Mouse (Mus musculus) heart, postnatal 10 days (tissue): ENCODE data around the gene Rps26. TPM values are rescaled to one million over a fixed set of nuclear protein-coding genes. Genes with fewer than 3 reads are reported as not detected.
"Not testable (repeated sequence)": the region's sequence is repeated elsewhere in the genome, so short reads cannot be mapped to it uniquely, and the experiment has no call there.

Experiments used
- DNase-seq, 2 experiments: peaks; one replicate each; pipeline ENCODE4 v3.0.0; 2021
- intact Hi-C: fragments of 180-260 bp; cut with DNase I; formaldehyde crosslinking; loops from one replicate; pipeline ENCODE4 v1.15.1; 2025
- total RNA-seq, 2 experiments: library from RNA; stranded (reverse); gene quantifications; 2 replicates each; pipeline ENCODE4 v1.2.3; 2021

The Rps26 gene
- total RNA-seq, 2 experiments from 2014 or later: 395 TPM

GRCm38 (mm10) chr10:128642749-128643148, 16.2 kb upstream of the Rps26 start:
- intact Hi-C loops: no loop called here
- DNase-seq: no peak

DNA sequence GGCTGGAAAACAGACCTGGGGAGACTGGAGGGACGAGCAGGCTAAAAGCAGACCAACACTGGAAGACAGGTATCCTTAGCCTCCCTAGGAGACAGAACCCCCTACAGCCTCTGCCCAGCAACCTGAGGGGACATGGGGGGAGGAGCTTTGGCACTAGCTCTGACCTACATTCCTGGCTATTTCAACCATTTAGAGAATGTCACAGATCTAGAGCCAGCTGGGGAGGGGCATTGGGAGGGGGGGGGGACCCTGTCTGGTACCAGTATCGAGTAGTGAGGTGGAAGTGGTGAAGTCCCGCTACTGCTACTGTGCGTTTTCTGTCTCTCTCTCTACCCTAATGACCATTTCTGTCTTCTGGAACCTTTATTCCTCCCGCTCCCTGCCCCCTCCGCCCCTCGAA, 15.3 kb upstream of the Rps26 start:
- intact Hi-C loops: no loop called here
- peak in 1 of 2 experiments; percentile 18 for DNase-seq

- DNase-seq: no peak
- intact Hi-C loops: no loop called here
Measured at GRCm38 (mm10) chr10:128640891-128641290, 14.3 kb upstream of the Rps26 start.

- DNase-seq: no peak
- intact Hi-C loops: no loop called here
Measured at GRCm38 (mm10) chr10:128639999-128640398, 13.5 kb upstream of the Rps26 start.

- intact Hi-C loops: no loop called here
- no peak for DNase-seq
Measured at GRCm38 (mm10) chr10:128637011-128637410, 10.5 kb upstream of the Rps26 start.

- intact Hi-C loops: no loop called here
- DNase-seq: no peak
Measured at GRCm38 (mm10) chr10:128636561-128636960, 10.0 kb upstream of the Rps26 start.

DNA sequence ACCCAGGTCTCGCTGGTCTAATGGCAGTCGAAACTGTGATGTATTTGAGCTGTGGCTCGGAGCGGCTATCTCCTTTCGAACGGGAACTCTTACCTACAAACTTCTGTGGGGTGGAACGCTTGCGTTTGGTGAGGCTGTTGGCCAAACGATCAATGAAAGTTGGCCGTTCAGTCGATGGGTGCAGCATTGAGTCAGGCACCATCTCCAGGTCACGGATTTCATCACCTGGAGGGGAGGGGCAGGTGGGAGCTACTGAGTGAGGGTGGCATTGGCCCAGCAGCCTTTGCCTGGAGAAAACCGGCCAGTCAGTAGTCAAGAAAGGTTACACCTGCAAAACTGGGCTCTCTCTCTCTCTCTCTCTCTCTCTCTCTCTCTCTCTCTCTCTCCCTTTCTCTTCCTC, 9.2 kb upstream of the Rps26 start:
- DNase-seq: no peak
- intact Hi-C loops: no loop called here

DNA sequence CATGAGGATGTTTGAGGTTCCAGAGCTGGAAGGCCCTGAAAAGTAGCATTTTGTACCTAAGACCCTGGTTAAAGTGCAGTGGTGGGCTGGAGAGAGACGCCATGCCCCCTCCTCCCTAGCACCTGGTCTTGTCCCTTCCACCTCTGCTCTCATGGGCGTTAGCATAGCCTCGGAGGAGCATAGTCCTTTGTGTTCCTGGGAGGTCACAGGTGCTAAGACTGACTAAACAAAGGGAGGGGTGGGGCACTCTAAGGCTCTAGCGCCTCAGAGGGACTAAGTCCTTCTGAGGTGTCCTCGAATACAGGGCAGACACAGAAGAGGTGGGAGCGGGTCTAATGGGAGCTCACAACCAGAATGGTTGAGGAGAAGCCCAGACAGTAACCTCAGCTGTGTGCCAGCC, 5.0 kb upstream of the Rps26 start:
- no peak for DNase-seq
- intact Hi-C loops: no loop called here

DNA sequence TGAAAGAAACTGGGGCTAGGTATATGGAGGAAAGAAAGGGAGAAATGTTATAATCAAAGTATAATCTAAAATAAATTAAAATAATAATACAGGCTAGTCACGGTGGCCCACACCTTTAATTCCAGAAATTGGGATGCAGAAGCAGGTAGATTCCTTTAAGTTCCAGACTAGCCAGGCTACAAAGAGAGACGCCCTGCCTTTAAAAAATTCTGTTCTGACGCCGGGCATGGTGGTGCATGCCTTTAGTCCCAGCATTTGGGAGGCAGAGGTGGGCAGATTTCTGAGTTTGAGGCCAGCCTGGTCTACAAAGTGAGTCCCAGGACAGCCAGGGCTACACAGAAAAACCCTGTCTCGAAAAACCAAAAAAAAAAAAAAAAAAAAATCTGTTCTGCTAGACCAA, 3.8 kb upstream of the Rps26 start:
- intact Hi-C loops, DNase-seq: not testable (repeated sequence)

GRCm38 (mm10) chr10:128629746-128630145, 3.2 kb upstream of the Rps26 start:
- DNase-seq: no peak
- intact Hi-C loops: loop anchor here (5.0 kb wide), 1 partner anchor 62 kb away; the partner anchor contains the start of gene Pa2g4

DNA sequence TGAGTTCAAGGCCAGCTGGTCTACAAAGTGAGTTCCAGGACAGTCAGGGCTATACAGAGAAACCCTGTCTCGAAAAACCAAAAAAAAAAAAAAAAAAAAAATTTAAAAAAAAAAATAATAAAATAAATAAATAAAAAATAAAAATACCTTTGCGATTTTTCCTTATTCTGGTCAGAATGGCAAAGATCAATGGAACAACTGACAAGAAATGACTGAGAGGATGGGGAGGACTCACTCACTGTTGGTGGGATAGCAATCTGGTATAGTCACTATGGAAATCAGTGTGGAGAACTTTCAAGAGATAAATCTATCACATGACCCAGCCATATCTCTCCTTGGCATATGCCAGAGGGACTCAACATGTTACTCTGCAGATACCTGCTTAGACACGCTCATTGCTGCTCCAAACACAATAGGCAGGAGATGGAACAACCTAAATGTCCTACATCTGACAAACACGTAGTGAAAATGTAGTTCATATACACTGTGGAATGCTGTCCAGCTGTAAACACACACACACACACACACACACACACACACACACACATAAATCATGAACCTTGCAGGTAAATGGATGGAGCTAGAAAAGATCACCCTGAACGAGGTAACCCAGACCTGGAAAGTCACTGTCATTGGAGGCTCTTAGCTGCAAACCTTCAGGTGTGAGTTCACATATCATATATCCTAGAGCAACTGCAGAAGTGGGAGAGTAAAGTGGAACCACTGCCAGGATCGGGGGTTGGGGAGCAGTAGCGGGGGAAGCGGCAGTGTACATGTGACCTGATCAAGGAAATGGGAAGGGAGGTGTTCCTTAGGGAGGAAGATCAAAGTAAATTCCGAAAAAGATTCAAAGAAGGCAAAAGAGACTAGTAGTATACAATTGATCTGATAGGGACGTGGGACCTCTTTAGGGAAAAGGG, 1.1 kb upstream of the Rps26 start:
- intact Hi-C loops: loop anchor here (2.0 to 5.0 kb wide), 2 partner anchors 47 to 60 kb away; partner anchors contain the start of genes Pa2g4 and Suox
- DNase-seq: no peak

DNA sequence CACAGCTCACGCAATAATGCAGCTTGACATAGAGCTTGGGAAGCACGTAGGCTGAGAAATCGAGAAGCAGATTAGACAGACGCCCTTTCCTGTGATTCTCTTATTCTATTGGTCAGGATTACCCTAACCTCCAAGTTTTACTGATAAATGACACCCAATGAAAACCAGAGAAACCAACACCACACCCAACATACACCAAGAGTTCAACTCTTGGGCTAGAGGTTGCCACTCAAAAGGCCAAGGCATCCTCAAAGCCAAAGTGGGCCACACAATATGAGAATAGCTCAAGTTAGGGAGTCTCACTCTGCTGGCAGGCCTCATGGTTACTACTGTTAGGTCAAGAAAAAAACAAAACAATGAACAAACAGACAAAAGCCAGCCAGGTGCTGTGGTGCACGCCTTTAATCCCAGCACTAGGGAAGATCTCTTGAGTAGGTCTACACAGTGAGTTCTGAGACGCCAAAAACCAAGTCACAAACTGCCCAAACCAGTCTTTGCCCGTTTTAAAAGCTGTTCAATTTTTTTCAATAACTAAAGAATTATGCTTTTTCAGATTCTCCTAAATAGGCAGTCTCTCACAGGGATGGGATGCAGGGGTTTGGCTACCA, 1.2 kb downstream of the Rps26 start:
- intact Hi-C loops: loop anchor here (5.0 kb wide), 1 partner anchor 58 kb away; the partner anchor contains the start of gene Pa2g4
- DNase-seq: no peak

DNA sequence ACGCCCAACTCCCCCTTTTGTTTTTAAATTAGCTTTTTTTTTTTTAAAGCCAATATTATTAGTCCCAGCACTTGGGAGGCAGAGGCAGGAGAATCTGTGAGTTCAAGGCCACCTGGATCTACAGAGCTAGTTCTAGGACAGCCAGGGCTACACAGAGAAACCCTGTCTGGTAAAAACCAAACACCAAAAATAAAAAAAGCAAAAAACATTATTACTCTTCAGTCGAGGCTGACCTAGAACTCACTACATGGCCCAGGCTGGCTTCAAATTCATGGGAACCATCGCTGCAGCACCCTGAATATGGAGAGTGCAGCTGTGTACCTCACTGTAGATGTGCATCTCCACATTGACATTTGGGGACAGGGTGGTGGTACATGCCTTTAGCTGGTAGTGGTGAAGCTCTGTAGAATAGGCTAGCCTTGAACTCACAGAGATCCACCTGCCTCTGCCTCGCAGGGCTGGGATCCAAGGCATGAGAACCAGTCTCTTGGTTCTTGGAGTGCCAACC, 3.4 kb downstream of the Rps26 start:
- DNase-seq, intact Hi-C loops: not testable (repeated sequence)

- DNase-seq: no peak
- intact Hi-C loops: no loop called here
Measured at GRCm38 (mm10) chr10:128622702-128623101, 3.8 kb downstream of the Rps26 start.

GRCm38 (mm10) chr10:128621986-128622520, 4.5 kb downstream of the Rps26 start:
- intact Hi-C loops: no loop called here
- DNase-seq: no peak

- intact Hi-C loops: no loop called here
- no peak for DNase-seq
Measured at GRCm38 (mm10) chr10:128620241-128620640, 6.3 kb downstream of the Rps26 start.

- DNase-seq, intact Hi-C loops: not testable (repeated sequence)
Measured at GRCm38 (mm10) chr10:128619148-128619547, 7.4 kb downstream of the Rps26 start.

- DNase-seq: no peak
- intact Hi-C loops: no loop called here
Measured at GRCm38 (mm10) chr10:128618570-128618969, 8.0 kb downstream of the Rps26 start.

DNA sequence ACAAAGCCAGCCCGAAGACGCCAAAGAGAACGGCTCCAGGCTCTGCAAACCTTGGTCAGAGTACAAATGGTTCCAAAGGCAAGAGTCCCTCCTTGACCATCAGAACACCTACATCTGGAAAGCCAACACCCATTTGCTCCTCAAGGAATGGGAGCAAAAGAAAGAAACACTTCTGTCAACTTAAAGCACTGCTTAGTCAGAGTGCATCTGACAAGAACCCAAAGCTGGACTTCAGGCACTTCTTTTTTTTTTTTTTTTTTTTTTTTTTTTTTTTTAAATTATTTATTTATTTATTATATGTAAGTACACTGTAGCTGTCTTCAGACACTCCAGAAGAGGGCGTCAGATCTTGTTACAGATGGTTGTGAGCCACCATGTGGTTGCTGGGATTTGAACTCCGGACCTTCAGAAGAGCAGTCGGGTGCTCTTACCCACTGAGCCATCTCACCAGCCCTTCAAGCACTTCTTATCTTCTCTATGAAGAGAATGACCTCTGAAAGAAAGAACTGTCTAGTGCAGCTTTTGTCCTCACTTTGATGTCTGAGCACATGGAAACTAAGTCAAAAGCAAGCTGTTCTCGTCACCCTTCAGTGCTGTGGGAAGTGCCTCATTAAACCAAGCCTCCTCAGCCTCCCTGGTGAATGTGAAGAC, 10.6 kb downstream of the Rps26 start:
- intact Hi-C loops: not testable (repeated sequence)

GRCm38 (mm10) chr10:128614934-128615333, 11.6 kb downstream of the Rps26 start:
- intact Hi-C loops: loop anchor here (5.0 kb wide), 2 partner anchors 48 to 57 kb away; partner anchors contain the start of genes Pa2g4 and Suox
- no peak for DNase-seq

More for the DNA sequence above, 10.6 kb downstream of the Rps26 start:
- not testable (repeated sequence) for DNase-seq
